Mouse (Mus musculus) stomach, postnatal 0 days (tissue): ENCODE measurements at regions not wholly inside any gene's neighbourhood (a gene's known extent, or its start where the extent isn't known, plus 50 kb on each side); places are given as distances from the start of the nearest gene placed in this dataset.

Experiments
- CTCF ChIP-seq: IDR thresholded peaks from 2 replicates; pipeline ENCODE4 v1.5.1; 2016; ENCODE audit warnings: antibody characterized with exemption, low read depth, mild to moderate bottlenecking, moderate library complexity
- EP300 ChIP-seq: optimal IDR thresholded peaks from 2 replicates; pipeline ENCODE3; 2016; ENCODE audit warnings: antibody characterized with exemption

- TF ChIP-seq CTCF, result no peak
- no peak for TF ChIP-seq EP300
These were observed 106.5 kb upstream of the Rap1b start for GRCm38 (mm10) chr10:117952116-117953025.
